Mouse (Mus musculus) brown adipose tissue, adult 24 weeks (tissue): ENCODE measurements around the gene Ubtf. TPM values are rescaled to one million over a fixed set of nuclear protein-coding genes. Genes with fewer than 3 reads are reported as not detected.

Source experiments
- H3K27ac ChIP-seq: fragments of 200-500 bp; replicated peaks from 2 replicates; pipeline ENCODE4 v1.5.1; 2012; ENCODE audit warnings: low read depth, mild to moderate bottlenecking, low read length
- H3K4me1 ChIP-seq: fragments of 200-500 bp; 2 replicates; pipeline ENCODE4 v1.6.1; 2012; ENCODE audit warnings: low read length, mixed read lengths; ENCODE audit not compliant: control insufficient read depth, insufficient read depth, insufficient read length
- H3K4me3 ChIP-seq: fragments of 200-500 bp; 2 replicates; pipeline ENCODE4 v1.5.1; 2012; ENCODE audit warnings: low read depth, mild to moderate bottlenecking, low read length, moderate library complexity; ENCODE audit not compliant: insufficient read depth
- polyA plus RNA-seq: library from polyadenylated mRNA; stranded (reverse); fragments of >200 nt; gene quantifications from 2 replicates; pipeline ENCODE4 v1.2.4, GENCODE M21; 2012; ENCODE audit not compliant: missing spikeins, insufficient read depth, insufficient read length

Ubtf gene
- polyA plus RNA-seq, 1 experiment = 47.6 TPM

DNA sequence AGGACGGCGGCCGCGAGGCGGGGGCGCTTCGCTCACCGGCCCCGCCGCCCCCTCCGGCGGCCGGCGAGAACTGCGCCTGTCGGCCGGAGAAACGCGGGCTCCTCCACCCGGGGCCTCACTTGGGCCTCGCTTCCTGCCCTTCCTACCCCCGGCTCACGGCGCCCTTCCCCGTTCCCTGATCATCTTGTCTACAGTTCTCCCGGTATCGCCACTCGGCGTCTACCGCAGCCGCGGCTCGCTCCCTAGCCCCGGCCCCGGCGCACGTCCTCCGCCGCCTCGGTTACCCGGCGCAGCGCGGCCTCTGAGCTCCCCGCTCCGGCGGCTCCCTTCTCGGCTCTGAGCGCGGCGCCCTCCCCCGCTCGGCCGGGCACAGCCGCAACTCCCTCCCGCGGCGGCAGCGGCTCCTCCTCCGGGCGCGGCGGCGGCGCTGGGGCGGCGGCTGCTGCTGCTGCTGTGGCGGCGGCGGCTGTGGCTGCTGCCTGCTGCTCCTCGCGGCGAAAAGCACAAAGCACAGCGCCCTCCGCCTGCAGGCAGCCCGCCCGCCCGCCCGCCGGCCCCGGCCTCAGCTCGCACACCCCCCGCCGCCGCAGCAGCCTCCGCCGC, 2.1 kb downstream of the Ubtf start:
- H3K4me1 ChIP-seq = no peaks in the 10 kb centered on the region
- H3K4me3 ChIP-seq = peak overlapping the region; percentile 100

DNA sequence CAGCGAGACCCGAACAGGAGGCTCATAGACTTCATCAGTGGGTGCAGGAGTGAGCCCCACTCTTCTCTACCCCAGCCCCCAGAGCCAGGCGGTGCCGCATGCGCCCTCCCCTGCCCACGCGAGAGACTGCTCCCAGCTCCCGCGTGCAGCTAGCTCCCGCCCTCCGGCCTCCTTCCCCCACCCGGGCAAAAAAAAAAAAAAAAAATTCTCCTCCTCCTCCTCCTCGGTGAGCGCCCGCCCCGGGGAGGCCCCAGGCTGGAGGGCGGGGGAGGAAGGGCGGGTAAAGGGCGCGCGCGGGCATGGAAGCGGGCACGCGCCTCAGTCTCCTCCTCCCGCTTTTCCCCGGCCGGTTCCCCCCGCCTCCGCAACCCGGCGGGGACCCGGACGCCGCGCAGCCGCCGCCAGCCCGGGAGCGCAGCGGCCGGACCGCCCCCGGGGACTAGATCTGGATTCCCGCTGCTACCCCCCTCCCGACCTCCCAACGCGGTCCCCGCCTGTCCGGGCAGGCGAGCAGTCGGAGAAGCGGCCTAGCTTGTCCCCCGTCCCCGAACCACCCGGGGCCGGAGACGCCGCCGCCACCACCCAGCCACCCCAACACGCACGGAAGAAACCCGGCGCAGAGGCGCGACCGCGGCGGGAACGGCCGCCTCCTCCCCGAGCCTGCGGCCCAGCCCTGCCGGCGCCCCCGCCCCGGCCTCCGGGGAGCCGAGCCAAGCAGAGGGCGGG, 2.8 kb downstream of the Ubtf start:
- peak overlapping the region; percentile 98 for H3K27ac ChIP-seq
- H3K4me1 ChIP-seq = no peaks in the 10 kb centered on the region
- peak overlapping the region; percentile 100 for H3K4me3 ChIP-seq

More for the DNA sequence above, 2.1 kb downstream of the Ubtf start:
- H3K27ac ChIP-seq = peak overlapping the region; percentile 98

GRCm38 (mm10) chr11:102315690-102316571, 3.6 kb downstream of the Ubtf start:
- Histone ChIP-seq H3K4me1 (no peaks in the 10 kb centered on the region; the same call in 1 of the 2 replicates), H3K27ac (0 out of 2 replicates have a peak overlapping the region, but pooled peaks have one; percentile 1), H3K4me3 (peak overlapping the region; percentile 58)

DNA sequence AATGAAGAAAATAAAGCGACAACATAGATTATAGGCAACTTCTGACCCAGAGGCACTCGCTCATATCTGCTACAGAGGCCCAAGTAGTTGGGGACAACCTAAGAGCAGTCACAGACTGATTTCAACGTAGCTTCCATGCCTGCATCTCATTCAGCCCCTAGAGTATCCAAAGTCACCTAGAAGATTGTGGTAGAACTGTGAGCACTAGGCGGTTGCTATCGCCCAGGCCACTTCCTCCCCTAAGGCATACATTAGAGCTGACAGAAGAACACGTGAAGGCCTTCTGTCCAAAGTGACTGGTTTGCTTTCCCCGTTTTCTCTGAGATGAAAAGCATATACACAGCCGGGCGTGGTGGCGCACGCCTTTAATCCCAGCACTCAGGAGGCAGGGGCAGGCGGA, 5.2 kb downstream of the Ubtf start:
- H3K4me3 ChIP-seq = no peak overlapping the region
- H3K27ac ChIP-seq = no peak overlapping the region
- H3K4me1 ChIP-seq = peaks cover 13% of the 10 kb centered on the region

DNA sequence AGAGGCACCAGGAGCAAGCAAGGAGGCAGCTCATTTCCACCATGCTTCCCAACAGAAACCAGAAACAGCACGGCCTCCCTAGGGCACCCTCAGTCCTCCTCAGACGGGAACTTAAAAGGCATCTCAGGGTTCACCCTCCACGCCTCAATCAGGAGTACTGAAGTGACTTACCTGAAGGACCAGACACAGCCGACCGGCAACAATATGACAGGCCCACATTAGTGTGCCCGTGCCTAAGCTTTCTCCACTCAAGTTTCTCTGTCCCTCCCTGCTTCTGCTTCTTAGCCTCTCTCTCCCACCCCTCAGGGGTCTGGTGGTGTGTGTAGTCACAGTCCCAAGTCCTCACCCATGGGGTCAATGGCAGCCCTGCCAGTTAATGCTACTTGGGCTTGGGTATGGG, 7.0 kb downstream of the Ubtf start:
- Histone ChIP-seq H3K4me1 (peaks cover 13% of the 10 kb centered on the region), H3K27ac (no peak overlapping the region), H3K4me3 (no peak overlapping the region)

DNA sequence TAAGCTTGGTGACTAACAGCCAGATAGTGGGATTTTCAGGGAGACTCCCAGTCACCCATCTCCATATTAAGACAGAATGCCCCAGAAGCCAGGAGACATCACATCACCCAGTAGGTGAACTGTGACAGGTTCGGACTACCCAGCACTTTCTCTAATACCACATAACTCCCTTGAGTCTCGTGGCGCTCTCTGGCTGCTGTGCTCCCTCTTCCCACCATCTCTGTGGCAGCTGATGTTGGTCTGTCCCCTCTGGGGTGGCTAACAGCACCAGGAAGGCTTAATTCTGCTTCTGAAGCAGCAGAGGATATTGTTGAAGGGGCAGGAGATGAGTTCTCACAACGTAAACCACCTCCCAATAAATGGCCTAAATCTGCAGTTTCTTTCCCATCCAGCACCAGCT, 7.6 kb downstream of the Ubtf start:
- H3K4me3 ChIP-seq = no peak overlapping the region
- no peak overlapping the region for H3K27ac ChIP-seq
- peaks cover 13% of the 10 kb centered on the region for H3K4me1 ChIP-seq

DNA sequence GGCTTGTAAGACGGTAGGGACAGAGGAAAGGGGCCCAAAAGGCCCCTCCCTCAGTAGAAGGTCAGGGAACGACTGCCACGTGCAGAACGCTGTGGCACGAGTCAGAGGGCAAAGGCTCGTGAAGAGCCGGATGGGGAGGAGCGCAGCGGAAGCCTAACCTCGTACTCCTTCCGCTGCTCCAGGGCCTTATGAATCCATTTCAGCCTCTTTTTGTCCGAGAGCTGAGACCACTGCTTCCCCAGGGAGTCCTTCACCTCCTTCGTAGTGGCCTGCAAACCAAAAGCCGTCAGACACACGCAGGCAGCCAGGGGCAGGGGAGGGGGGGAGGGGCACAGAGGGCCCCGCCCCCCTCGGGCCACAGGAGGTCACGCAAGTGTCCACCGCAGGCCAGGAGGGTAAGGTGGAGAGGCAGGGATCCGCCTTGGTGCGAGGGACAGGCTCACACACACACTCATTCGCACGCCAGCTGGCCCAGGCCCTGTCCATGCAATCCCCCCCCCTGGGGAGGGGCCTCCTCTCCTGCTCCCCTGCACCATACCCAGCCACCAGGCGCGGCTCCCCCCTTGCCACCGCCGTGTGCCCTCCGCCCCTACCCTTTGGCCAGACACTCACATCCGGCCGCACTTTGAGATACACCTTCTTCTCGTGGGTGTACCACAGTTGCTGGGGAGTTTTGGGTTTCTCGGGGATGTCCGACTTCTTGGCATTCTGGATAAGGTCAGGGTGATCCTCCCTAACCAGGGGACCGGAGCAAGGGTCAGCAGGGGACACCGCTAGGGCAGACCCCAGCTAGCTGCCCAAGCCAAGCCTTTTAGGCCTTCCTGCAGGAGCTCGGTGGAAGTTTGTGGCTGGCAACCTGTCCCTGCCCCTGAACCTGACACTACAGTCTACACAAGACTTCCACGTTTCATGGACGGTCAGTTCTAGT, 8.5 kb downstream of the Ubtf start:
- no peak overlapping the region for H3K27ac ChIP-seq
- peaks cover 13% of the 10 kb centered on the region for H3K4me1 ChIP-seq
- H3K4me3 ChIP-seq = no peak overlapping the region; the same call in 1 of the 2 replicates

DNA sequence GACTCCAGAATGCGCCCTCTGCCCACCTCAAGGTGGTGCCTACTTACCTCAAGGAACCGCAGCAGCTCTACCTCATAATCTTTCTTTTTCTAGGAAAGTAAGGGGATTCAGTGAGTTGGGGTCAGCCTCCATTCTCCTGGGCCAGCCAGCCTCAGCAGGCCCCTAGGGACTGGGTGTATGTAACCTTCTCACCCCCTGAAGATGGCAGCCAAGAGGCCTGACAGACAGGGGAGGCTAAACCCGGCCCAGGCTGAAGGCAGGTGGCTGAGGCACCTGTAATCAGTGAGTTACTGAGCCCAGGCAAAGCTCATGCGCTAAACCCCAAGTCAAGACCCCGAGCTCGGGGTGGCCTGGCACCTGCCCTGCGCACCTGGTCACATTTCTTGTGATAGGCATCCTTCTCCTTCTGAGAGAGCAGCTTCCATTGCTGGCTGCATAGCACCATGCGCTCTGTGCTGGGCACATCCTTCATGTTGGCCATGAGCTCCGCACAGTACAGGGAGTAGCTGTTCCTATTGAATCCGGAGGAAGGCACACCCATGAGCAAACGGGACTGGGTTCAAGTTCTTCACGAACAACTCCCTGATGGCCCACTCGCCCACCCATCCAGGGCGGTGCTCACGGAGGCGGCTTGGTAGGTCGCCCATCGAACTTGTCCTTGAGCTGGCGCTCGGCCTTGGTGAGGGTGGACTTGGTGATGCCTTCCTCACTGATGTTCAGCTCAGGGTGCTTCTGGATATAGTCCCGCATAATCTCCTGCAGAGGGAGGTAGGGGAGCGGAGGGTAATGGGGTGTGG, 9.5 kb downstream of the Ubtf start:
- peak overlapping the region; percentile 55; the same call in 1 of the 2 replicates for H3K4me3 ChIP-seq
- peaks cover 13% of the 10 kb centered on the region for H3K4me1 ChIP-seq
- H3K27ac ChIP-seq = no peak overlapping the region

GRCm38 (mm10) chr11:102308979-102309378, 10.6 kb downstream of the Ubtf start:
- H3K4me3 ChIP-seq = peak overlapping the region; percentile 55
- peaks cover 13% of the 10 kb centered on the region for H3K4me1 ChIP-seq
- H3K27ac ChIP-seq = peak overlapping the region; percentile 20; the same call in 1 of the 2 replicates

GRCm38 (mm10) chr11:102308104-102308503, 11.4 kb downstream of the Ubtf start:
- Histone ChIP-seq H3K27ac (no peak overlapping the region), H3K4me3 (no peak overlapping the region), H3K4me1 (peaks cover 13% of the 10 kb centered on the region)

GRCm38 (mm10) chr11:102305359-102305758, 14.2 kb downstream of the Ubtf start:
- Histone ChIP-seq H3K4me1 (peaks cover 9% of the 10 kb centered on the region), H3K4me3 (no peak overlapping the region), H3K27ac (no peak overlapping the region)

DNA sequence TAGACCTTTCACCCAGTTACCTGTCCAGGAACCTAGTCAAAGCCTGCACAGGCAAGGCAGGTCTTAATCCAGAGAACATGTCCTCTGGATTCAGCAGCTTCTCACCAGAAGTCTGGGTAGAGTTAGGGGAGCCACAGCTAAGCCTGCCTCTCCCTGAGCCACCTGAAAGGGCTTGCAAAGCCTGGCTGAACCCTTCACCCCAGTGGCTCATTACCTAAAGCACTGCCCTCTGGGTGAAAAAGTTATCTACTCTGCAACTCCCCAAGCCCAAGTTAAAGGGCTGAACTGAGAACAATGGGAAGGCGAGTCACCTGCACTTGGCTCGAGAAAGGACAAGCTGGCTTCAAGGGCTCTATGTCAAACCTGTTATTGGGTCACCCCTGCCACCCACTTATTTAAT, 15.4 kb downstream of the Ubtf start:
- Histone ChIP-seq H3K4me1 (no peaks in the 10 kb centered on the region), H3K4me3 (no peak overlapping the region), H3K27ac (no peak overlapping the region)

GRCm38 (mm10) chr11:102299839-102300238, 19.7 kb downstream of the Ubtf start:
- Histone ChIP-seq H3K4me3 (no peak overlapping the region), H3K27ac (no peak overlapping the region), H3K4me1 (peaks cover 3% of the 10 kb centered on the region; the same call in 1 of the 2 replicates)
